Mouse (Mus musculus) monocyte, adult 5-6 weeks (primary cell): ENCODE data around the gene Efnb1. TPM values are rescaled to one million over a fixed set of nuclear protein-coding genes. Genes with fewer than 3 reads are reported as not detected.

Experiments
- total RNA-seq: library from RNA; stranded (forward); fragments of 200-1000, 200-491, 200-594 nt; gene quantifications from 3 replicates; pipeline ENCODE4 v1.2.3, GENCODE M21; 2017

Gene Efnb1
- total RNA-seq, 1 experiment from 2014 or later = 7.7 TPM

Other genes with a start within 250 kb of the Efnb1 start
- gene Ophn1, start 245.1 kb upstream of the Efnb1 start, total RNA-seq = 0.53 to 1.8 TPM in 2 of 3 replicates, not detected in the other
- gene Yipf6, start 199.8 kb upstream of the Efnb1 start, total RNA-seq = 36.2 to 42.9 TPM (median 40.3 TPM) in 3 replicates
- 5.9 to 8.0 TPM (median 7.1 TPM) in 3 replicates for gene Stard8, start 132.9 kb upstream of the Efnb1 start, total RNA-seq